Mouse (Mus musculus): ENCODE measurements around the gene Wdfy3. TPM values are rescaled to one million over a fixed set of nuclear protein-coding genes. Genes with fewer than 3 reads are reported as not detected.

The Wdfy3 gene
- polyA plus RNA-seq, 1 experiment from 2014 or later: 29.2 TPM

- H3K27me3 ChIP-seq (ENCODE audit: control insufficient read depth, insufficient read depth, low read length): no peaks in the 10 kb centered on the region
- no peak for DNase-seq (ENCODE audit: low spot score)
- H3K4me2 ChIP-seq (ENCODE audit: low read depth, low read length, severe bottlenecking): no peak overlapping the region
- H3K9me3 ChIP-seq (ENCODE audit: control insufficient read depth, low read length): no peaks in the 10 kb centered on the region
- no peak overlapping the region for H3K27ac ChIP-seq (ENCODE audit: low read depth, low read length)
- WGBS: 83% methylated on average over 3 of the region's 3 CpGs
- no peaks in the 10 kb centered on the region for H3K36me3 ChIP-seq (ENCODE audit: control insufficient read depth, insufficient read depth, low read length)
- no peaks in the 10 kb centered on the region for H3K4me1 ChIP-seq (replicated peaks; ENCODE audit: control insufficient read depth, insufficient read depth, low read length)
- ATAC-seq (replicated peaks; ENCODE audit: low FRiP score): no peak
- no peak overlapping the region for H3K4me3 ChIP-seq (ENCODE audit: low read depth, low read length)
- no peak overlapping the region for H3K9ac ChIP-seq (ENCODE audit: low read length)
Measured at GRCm38 (mm10) chr5:102090686-102091085, 21.0 kb upstream of the Wdfy3 start.

DNA sequence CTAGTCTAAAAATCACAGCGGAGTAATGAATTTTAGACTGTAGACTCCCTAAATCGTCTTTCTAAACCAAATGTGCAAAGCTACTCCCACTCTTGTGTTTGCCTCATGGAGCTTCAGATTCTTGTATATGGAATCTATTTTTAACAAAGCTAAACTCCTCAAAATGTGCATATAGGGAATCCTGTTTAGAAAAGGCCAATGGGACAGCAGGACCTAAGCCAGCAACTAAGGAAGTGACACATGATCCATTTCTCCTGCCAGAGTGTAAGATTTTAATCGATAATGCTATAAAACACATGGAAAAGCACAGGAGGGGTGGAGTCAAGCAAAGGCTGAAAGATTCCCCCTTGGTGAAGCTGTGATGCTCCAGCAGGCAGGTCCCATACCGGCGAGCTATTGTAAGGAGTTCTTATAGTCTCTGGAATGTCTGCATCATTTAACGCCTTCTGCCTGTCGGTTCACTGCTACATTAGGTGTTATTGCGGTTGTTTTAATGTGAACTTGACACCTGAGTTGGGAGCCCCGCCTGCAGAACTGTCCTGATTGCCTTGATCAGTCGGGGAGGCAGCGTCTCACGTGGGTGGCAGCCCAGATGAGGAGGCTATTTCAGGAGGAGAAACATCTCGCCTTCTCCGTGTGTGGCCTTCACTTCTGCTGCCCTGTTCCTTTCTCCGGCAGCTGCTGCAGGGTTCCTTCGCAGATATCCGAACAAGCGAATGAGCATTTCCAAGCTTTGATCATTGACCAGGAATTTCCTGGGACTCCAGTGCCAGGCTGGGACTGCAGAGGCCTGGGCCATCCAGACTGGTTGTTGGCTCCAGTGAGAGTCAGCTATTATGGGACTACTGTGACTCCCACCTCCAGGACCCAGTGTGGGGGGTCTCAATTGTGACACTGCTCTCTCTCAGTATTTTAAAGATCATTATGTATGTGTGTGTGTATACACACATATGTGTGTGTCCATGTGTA is 15.3 kb upstream of the Wdfy3 start:
- WGBS: 65% methylated on average over 18 of the region's 18 CpGs
- no peak overlapping the region for H3K4me3 ChIP-seq (ENCODE audit: low read depth, low read length)
- no peak overlapping the region for H3K27ac ChIP-seq (ENCODE audit: low read depth, low read length)
- H3K27me3 ChIP-seq (ENCODE audit: control insufficient read depth, insufficient read depth, low read length): no peaks in the 10 kb centered on the region
- no peaks in the 10 kb centered on the region for H3K36me3 ChIP-seq (ENCODE audit: control insufficient read depth, insufficient read depth, low read length)
- ATAC-seq (replicated peaks; ENCODE audit: low FRiP score) (no peak), DNase-seq (ENCODE audit: low spot score) (no peak)
- H3K9me3 ChIP-seq (ENCODE audit: control insufficient read depth, low read length): no peaks in the 10 kb centered on the region
- no peak overlapping the region for H3K9ac ChIP-seq (ENCODE audit: low read length)
- H3K4me2 ChIP-seq (ENCODE audit: low read depth, low read length, severe bottlenecking): no peak overlapping the region
- no peaks in the 10 kb centered on the region for H3K4me1 ChIP-seq (replicated peaks; ENCODE audit: control insufficient read depth, insufficient read depth, low read length)

DNA sequence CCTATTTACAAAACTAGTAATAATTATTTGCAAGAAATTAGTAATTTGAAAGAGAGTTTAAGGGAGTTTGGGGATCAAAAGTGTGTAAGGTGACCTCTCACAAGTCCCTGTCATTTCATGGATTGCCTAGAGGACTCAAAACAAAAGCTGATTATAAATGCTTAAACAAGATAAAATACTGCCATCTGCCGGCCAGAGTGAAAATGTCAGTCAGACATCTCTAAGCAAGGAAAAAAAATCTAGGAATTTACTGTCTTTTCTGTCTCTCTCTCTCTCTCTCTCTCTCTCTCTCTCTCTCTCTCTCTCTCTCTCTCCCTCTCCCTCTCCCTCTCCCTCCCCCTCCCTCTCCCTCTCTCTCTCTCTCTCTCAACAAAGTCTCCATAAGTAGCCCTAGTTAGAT is 4.4 kb upstream of the Wdfy3 start:
- DNase-seq (ENCODE audit: low spot score) (peak; percentile 73), ATAC-seq (replicated peaks; ENCODE audit: low FRiP score) (no peak)
- no peak overlapping the region for H3K4me3 ChIP-seq (ENCODE audit: low read depth, low read length)
- no peaks in the 10 kb centered on the region for H3K27me3 ChIP-seq (ENCODE audit: control insufficient read depth, insufficient read depth, low read length)
- no peak overlapping the region for H3K27ac ChIP-seq (ENCODE audit: low read depth, low read length)
- no peak overlapping the region for H3K9ac ChIP-seq (ENCODE audit: low read length)
- peaks cover 11% of the 10 kb centered on the region; the same call in 1 of the 2 replicates for H3K4me1 ChIP-seq (replicated peaks; ENCODE audit: control insufficient read depth, insufficient read depth, low read length)
- WGBS: 0% methylated on average over 1 of the region's 1 CpGs
- H3K9me3 ChIP-seq (ENCODE audit: control insufficient read depth, low read length): no peaks in the 10 kb centered on the region
- no peaks in the 10 kb centered on the region for H3K36me3 ChIP-seq (ENCODE audit: control insufficient read depth, insufficient read depth, low read length)
- no peak overlapping the region for H3K4me2 ChIP-seq (ENCODE audit: low read depth, low read length, severe bottlenecking)

- Histone ChIP-seq H3K9me3 (ENCODE audit: control insufficient read depth, low read length) (no peaks in the 10 kb centered on the region), H3K27ac (ENCODE audit: low read depth, low read length) (no peak overlapping the region), H3K9ac (ENCODE audit: low read length) (no peak overlapping the region), H3K4me1 (replicated peaks; ENCODE audit: control insufficient read depth, insufficient read depth, low read length) (peaks cover 11% of the 10 kb centered on the region; the same call in 1 of the 2 replicates), H3K27me3 (ENCODE audit: control insufficient read depth, insufficient read depth, low read length) (no peaks in the 10 kb centered on the region), H3K4me2 (ENCODE audit: low read depth, low read length, severe bottlenecking) (0 out of 2 replicates have a peak overlapping the region, but pooled peaks have one; percentile 21), H3K4me3 (ENCODE audit: low read depth, low read length) (no peak overlapping the region), H3K36me3 (ENCODE audit: control insufficient read depth, insufficient read depth, low read length) (no peaks in the 10 kb centered on the region)
- 29% methylated on average over 4 of the region's 4 CpGs for WGBS
- DNase-seq (ENCODE audit: low spot score): no peak
- no peak for ATAC-seq (replicated peaks; ENCODE audit: low FRiP score)
Measured at GRCm38 (mm10) chr5:102072057-102072456, 2.3 kb upstream of the Wdfy3 start.

DNA sequence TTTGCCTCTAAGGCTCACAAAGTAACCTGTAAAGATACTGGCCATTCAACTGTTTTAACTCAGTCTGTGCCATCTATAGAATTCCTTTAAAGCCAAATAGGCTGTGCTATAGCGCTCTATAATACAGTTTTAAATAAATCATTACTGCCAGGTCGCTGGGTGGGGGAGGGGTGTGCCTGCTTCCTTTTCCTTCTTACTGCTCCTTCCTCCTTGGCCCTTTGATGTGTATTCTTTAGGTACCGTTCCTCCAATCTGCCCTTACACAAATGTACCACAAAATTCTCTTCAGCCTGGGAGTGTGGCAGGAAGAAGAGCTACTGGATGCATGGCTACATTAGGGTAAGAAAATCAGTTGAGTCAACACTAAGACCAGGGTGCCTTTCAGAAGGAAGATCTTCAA is 1.5 kb upstream of the Wdfy3 start:
- Histone ChIP-seq H3K4me1 (replicated peaks; ENCODE audit: control insufficient read depth, insufficient read depth, low read length) (peaks cover 11% of the 10 kb centered on the region; the same call in 1 of the 2 replicates), H3K9me3 (ENCODE audit: control insufficient read depth, low read length) (no peaks in the 10 kb centered on the region), H3K9ac (ENCODE audit: low read length) (no peak overlapping the region), H3K27ac (ENCODE audit: low read depth, low read length) (no peak overlapping the region), H3K4me2 (ENCODE audit: low read depth, low read length, severe bottlenecking) (peak overlapping the region; percentile 75; the same call in 1 of the 2 replicates), H3K4me3 (ENCODE audit: low read depth, low read length) (no peak overlapping the region), H3K36me3 (ENCODE audit: control insufficient read depth, insufficient read depth, low read length) (no peaks in the 10 kb centered on the region), H3K27me3 (ENCODE audit: control insufficient read depth, insufficient read depth, low read length) (no peaks in the 10 kb centered on the region)
- DNase-seq (ENCODE audit: low spot score): no peak
- ATAC-seq (replicated peaks; ENCODE audit: low FRiP score): no peak
- 45% methylated on average over 3 of the region's 3 CpGs for WGBS

DNA sequence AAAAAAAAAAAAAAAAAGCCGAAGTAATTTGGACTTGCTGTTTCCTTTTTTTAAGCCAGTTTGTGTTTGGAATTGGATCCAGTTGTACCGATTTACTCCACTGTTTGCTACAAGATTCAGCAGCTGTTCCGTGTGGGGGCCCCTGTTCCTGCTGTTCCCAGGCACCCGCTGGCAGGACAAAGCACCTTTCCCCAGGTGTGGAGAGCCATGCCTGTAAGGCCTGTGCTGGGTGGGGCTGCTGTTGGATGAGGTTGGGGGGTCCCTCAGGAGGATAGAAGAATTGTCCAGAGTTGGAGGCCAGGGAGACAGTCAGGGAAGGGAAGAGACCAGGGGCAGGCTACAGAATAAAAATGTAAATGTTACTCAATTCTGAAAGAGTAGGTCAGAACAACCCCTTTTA is 1.1 kb upstream of the Wdfy3 start:
- DNase-seq (ENCODE audit: low spot score): no peak
- 38% methylated on average over 4 of the region's 4 CpGs for WGBS

GRCm38 (mm10) chr5:102070414-102070768 is 670 bp upstream of the Wdfy3 start:
- Histone ChIP-seq H3K27me3 (ENCODE audit: control insufficient read depth, insufficient read depth, low read length) (no peaks in the 10 kb centered on the region), H3K4me3 (ENCODE audit: low read depth, low read length) (peak overlapping the region; percentile 91), H3K9me3 (ENCODE audit: control insufficient read depth, low read length) (no peaks in the 10 kb centered on the region), H3K9ac (ENCODE audit: low read length) (peak overlapping the region; percentile 99), H3K36me3 (ENCODE audit: control insufficient read depth, insufficient read depth, low read length) (no peaks in the 10 kb centered on the region), H3K27ac (ENCODE audit: low read depth, low read length) (peak overlapping the region; percentile 90; the same call in 1 of the 2 replicates), H3K4me2 (ENCODE audit: low read depth, low read length, severe bottlenecking) (peak overlapping the region; percentile 75), H3K4me1 (replicated peaks; ENCODE audit: control insufficient read depth, insufficient read depth, low read length) (peaks cover 11% of the 10 kb centered on the region; the same call in 1 of the 2 replicates)
- 7% methylated on average over 6 of the region's 6 CpGs for WGBS
- DNase-seq (ENCODE audit: low spot score) (no peak), ATAC-seq (replicated peaks; ENCODE audit: low FRiP score) (peak; percentile 1; the same call in 1 of the 2 replicates)

More for the DNA sequence above, 1.1 kb upstream of the Wdfy3 start:
- H3K4me2 ChIP-seq (ENCODE audit: low read depth, low read length, severe bottlenecking): peak overlapping the region; percentile 75; the same call in 1 of the 2 replicates
- H3K27me3 ChIP-seq (ENCODE audit: control insufficient read depth, insufficient read depth, low read length): no peaks in the 10 kb centered on the region
- H3K4me3 ChIP-seq (ENCODE audit: low read depth, low read length): 0 out of 2 replicates have a peak overlapping the region, but pooled peaks have one; percentile 91
- no peak for ATAC-seq (replicated peaks; ENCODE audit: low FRiP score)
- H3K9me3 ChIP-seq (ENCODE audit: control insufficient read depth, low read length): no peaks in the 10 kb centered on the region
- peaks cover 11% of the 10 kb centered on the region; the same call in 1 of the 2 replicates for H3K4me1 ChIP-seq (replicated peaks; ENCODE audit: control insufficient read depth, insufficient read depth, low read length)
- H3K36me3 ChIP-seq (ENCODE audit: control insufficient read depth, insufficient read depth, low read length): no peaks in the 10 kb centered on the region
- H3K27ac ChIP-seq (ENCODE audit: low read depth, low read length): no peak overlapping the region
- H3K9ac ChIP-seq (ENCODE audit: low read length): no peak overlapping the region; the same call in 1 of the 2 replicates

- Histone ChIP-seq H3K4me1 (replicated peaks; ENCODE audit: control insufficient read depth, insufficient read depth, low read length) (peaks cover 11% of the 10 kb centered on the region; the same call in 1 of the 2 replicates), H3K36me3 (ENCODE audit: control insufficient read depth, insufficient read depth, low read length) (no peaks in the 10 kb centered on the region), H3K9me3 (ENCODE audit: control insufficient read depth, low read length) (no peaks in the 10 kb centered on the region), H3K9ac (ENCODE audit: low read length) (peak overlapping the region; percentile 99), H3K27ac (ENCODE audit: low read depth, low read length) (peak overlapping the region; percentile 90), H3K4me3 (ENCODE audit: low read depth, low read length) (peak overlapping the region; percentile 91), H3K4me2 (ENCODE audit: low read depth, low read length, severe bottlenecking) (peak overlapping the region; percentile 75), H3K27me3 (ENCODE audit: control insufficient read depth, insufficient read depth, low read length) (no peaks in the 10 kb centered on the region)
- WGBS: under 1% methylated on average over 50 of the region's 92 CpGs
- DNase-seq (ENCODE audit: low spot score) (peak; percentile 84), ATAC-seq (replicated peaks; ENCODE audit: low FRiP score) (peak; percentile 85)
Measured at GRCm38 (mm10) chr5:102069051-102069766, 512 bp downstream of the Wdfy3 start.
